Mouse (Mus musculus): ENCODE data around the gene Rag1.

The Rag1 gene

GRCm38 (mm10) chr2:101649114-101649671, at the start of gene Rag1, which contains the start of gene B230118H07Rik:
Gene Rag1, minus strand, starts transcription at chr2:101649501.
Gene B230118H07Rik, minus strand, starts transcription at chr2:101649532.
- DNase-seq: no peak

GRCm38 (mm10) chr2:101695584-101695983, 46.3 kb upstream of the Rag1 start:
- no peak for DNase-seq

GRCm38 (mm10) chr2:101693577-101694215, 44.4 kb upstream of the Rag1 start:
- DNase-seq: peak; percentile 38

- no peak for DNase-seq
Observed at GRCm38 (mm10) chr2:101693043-101693442, 43.7 kb upstream of the Rag1 start.

- no peak for DNase-seq
Observed at GRCm38 (mm10) chr2:101690252-101690827, 41.0 kb upstream of the Rag1 start.

- DNase-seq: no peak
Observed at GRCm38 (mm10) chr2:101688011-101688410, 38.7 kb upstream of the Rag1 start.

GRCm38 (mm10) chr2:101684421-101684820, 35.1 kb upstream of the Rag1 start:
- DNase-seq: no peak

GRCm38 (mm10) chr2:101679164-101679784, 30.0 kb upstream of the Rag1 start:
- peak; percentile 19 for DNase-seq

GRCm38 (mm10) chr2:101678236-101679021, 29.1 kb upstream of the Rag1 start, which contains the start of gene Traf6:
Gene Traf6, plus strand, starts transcription at chr2:101678429.
- DNase-seq: peak; percentile 92

GRCm38 (mm10) chr2:101673547-101673946, 24.2 kb upstream of the Rag1 start:
- DNase-seq: no peak

- no peak for DNase-seq
Observed at GRCm38 (mm10) chr2:101668751-101669150, 19.4 kb upstream of the Rag1 start.

- no peak for DNase-seq
Observed at GRCm38 (mm10) chr2:101665703-101666092, 16.4 kb upstream of the Rag1 start.

- peak; percentile 78 for DNase-seq
Observed at GRCm38 (mm10) chr2:101665058-101665702, 15.9 kb upstream of the Rag1 start.

- no peak for DNase-seq
Observed at GRCm38 (mm10) chr2:101660536-101660935, 11.2 kb upstream of the Rag1 start.

- DNase-seq: peak; percentile 83
Observed at GRCm38 (mm10) chr2:101652921-101653597, 3.8 kb upstream of the Rag1 start.

GRCm38 (mm10) chr2:101652204-101652920, 3.1 kb upstream of the Rag1 start:
- DNase-seq: no peak

GRCm38 (mm10) chr2:101650446-101650845, 1.1 kb upstream of the Rag1 start:
- no peak for DNase-seq

GRCm38 (mm10) chr2:101648361-101648760, 940 bp downstream of the Rag1 start:
- DNase-seq: no peak

GRCm38 (mm10) chr2:101645841-101646240, 3.5 kb downstream of the Rag1 start:
- no peak for DNase-seq

- DNase-seq: no peak
Observed at GRCm38 (mm10) chr2:101639840-101640350, 9.4 kb downstream of the Rag1 start.
